Comparison of ENCODE assay signal across 8 mouse cellular contexts in the genomic region with DNA sequence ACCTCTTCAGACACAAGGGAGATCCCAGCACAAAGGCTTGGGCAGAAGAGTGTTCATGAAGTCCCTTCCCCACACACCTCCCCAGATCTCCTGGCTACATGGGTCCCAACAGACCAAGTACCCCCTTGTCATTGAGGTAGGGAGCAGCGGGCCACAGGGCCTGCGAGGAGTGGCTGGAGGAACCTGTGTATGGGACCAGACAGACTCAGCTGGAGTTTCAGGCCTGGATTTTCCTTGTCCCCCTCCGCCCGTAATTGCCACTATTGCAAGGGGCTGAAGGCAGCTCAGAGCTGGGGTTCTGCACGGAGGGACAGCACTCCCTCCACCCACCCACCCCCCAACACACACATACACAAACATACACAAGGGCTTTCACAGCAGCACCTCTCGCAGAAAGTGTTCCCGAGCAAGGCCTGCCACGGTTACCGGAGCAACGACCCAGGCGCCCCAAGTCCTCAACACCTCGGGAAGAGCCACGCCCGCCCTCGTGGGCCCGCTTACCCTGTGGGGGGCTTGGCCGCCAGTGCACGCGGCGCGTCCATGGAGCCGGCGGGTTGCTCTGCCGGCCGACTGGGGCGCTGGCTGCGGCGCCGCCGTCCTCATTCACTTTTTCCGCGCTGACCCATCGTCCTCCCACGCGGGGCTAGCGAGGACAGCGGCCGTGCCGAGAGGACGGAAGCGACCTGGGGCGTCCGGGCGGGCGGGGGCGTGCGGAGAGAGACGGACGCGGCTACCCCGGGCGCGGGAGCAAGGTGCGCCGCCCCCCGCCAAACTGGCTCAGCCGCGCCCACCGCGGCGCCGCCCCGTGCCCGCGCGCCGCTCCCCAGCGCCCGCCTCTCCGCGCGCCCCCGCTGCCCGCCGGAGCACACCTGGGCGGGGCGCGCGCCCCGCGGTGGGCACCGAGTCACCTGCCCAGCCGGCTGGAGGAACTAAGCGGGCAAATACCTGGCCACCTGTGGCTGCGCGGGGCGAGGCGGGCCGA. TPM values are rescaled to one million over a fixed set of nuclear protein-coding genes. Genes with fewer than 3 reads are reported as not detected.
DNase-seq lines count a peak whose midpoint lies in the region; ATAC-seq and TF ChIP-seq lines count a peak whose summit lies in the region.

A gene (minus strand): TSS at position 780 of the 982 bp plus-strand sequence.

- peak within 1 kb of the TSS; percentile 86 for H3K4me3 ChIP-seq in liver, adult 2 months (ENCODE audit: insufficient read depth, low read depth, low read length)
- H3K4me3 ChIP-seq in neural tube, embryonic 12.5 days = peak within 1 kb of the TSS; percentile 69

- no peak for TF ChIP-seq CTCF in liver, adult 2 months (IDR thresholded peaks at IDR 0.05; ENCODE audit: low read depth, low read length)

- H3K27ac ChIP-seq in liver, adult 2 months (replicated peaks; ENCODE audit: insufficient read depth, low read depth, low read length) = peak within 1 kb of the TSS; percentile 84
- H3K27ac ChIP-seq in neural tube, embryonic 12.5 days = no peak within 1 kb of the TSS

- under 1% methylated on average over 70 of the region's 89 CpGs for WGBS in liver, adult 2 months
- WGBS in neural tube, embryonic 12.5 days = under 1% methylated on average over 79 of the region's 89 CpGs

- ATAC-seq in neural tube, embryonic 12.5 days (ENCODE audit: low FRiP score, low read depth) = peak; percentile 66

- no peaks in the 10 kb centered on the region for H3K27me3 ChIP-seq in liver, adult 2 months (ENCODE audit: control insufficient read depth, insufficient read depth, low read length)
- H3K27me3 ChIP-seq in neural tube, embryonic 12.5 days (replicated peaks) = peaks cover 19% of the 10 kb centered on the region; the same call in 1 of the 2 replicates

- DNase-seq in adrenal gland, adult 18-20 months (ENCODE audit: low spot score in 2 of 2) = peak; percentile 22 to 31
- DNase-seq in adrenal gland, adult 8-10 months = no peak
- peak; percentile 33 for DNase-seq in brain, adult 2 months (ENCODE audit: low read depth, low spot score)
- DNase-seq in gastrocnemius, postnatal 25 days = peak; percentile 14
- peak; percentile 45 for DNase-seq in kidney, adult 11 months
- DNase-seq in liver, adult 2 months (ENCODE audit: extremely low read depth, low read depth, low spot score) = no peak
- no peak for DNase-seq in adipocyte (ENCODE audit: low spot score)

- TF ChIP-seq POLR2A in liver, adult 2 months (IDR thresholded peaks at IDR 0.05; ENCODE audit: extremely low read depth, insufficient read depth, low read length) = no peak

- peaks cover 4% of the 10 kb centered on the region for H3K4me1 ChIP-seq in liver, adult 2 months (ENCODE audit: control insufficient read depth, insufficient read depth, low read length)
- peaks cover 8% of the 10 kb centered on the region for H3K4me1 ChIP-seq in neural tube, embryonic 12.5 days

- no peaks in the 10 kb centered on the region; the same call in 1 of the 2 replicates for H3K79me2 ChIP-seq in liver, adult 2 months (ENCODE audit: control insufficient read depth, insufficient read depth, low read length)

- H3K9ac ChIP-seq in liver, adult 2 months (ENCODE audit: low read depth, low read length) = peak within 1 kb of the TSS; percentile 89
- H3K9ac ChIP-seq in neural tube, embryonic 12.5 days = peak within 1 kb of the TSS; percentile 59

- peak within 1 kb of the TSS; percentile 69 for H3K4me2 ChIP-seq in neural tube, embryonic 12.5 days (replicated peaks)

- no peaks in the 10 kb centered on the region for H3K9me3 ChIP-seq in neural tube, embryonic 12.5 days

- H3K36me3 ChIP-seq in liver, adult 2 months (ENCODE audit: control insufficient read depth, insufficient read depth, low read length) = no peaks in the 10 kb centered on the region
- no peaks in the 10 kb centered on the region for H3K36me3 ChIP-seq in neural tube, embryonic 12.5 days

RNA-seq across cellular contexts. Expression of the gene that starts here (rescaled TPM):
- 1 to 10 TPM; 2.3 to 3.5 TPM for total RNA-seq in adrenal gland, adult 18-20 months (2021)
- 1 to 10 TPM; 3.0 to 4.0 (median 3.5) TPM for total RNA-seq in adrenal gland, adult 8-10 months (2022)
- total RNA-seq in gastrocnemius, postnatal 25 days (2021) = 10 to 100 TPM; 86.7 to 90.6 TPM
- total RNA-seq in liver, adult 2 months (2014; rRNA removed) = 5.7 and 9.0 TPM in 2 replicates
- 3.4 and 4.2 TPM in 2 replicates for polyA plus RNA-seq in liver, adult 2 months (2012; rRNA removed)
- 4.8 and 6.3 TPM in 2 replicates for polyA plus RNA-seq in neural tube, embryonic 12.5 days (2016; fragmentation: Nextera tagmentation; extraction: Ambion mirVana)

Comparison
In these comparisons a context has a peak if more than half of its experiments do, and no peak if none do; other contexts are left out.
1. DNase-seq: peak in adrenal gland, adult 18-20 months (2 of 2), brain, adult 2 months (single experiment), gastrocnemius, postnatal 25 days (single experiment) and kidney, adult 11 months (single experiment); none in adrenal gland, adult 8-10 months (single experiment), liver, adult 2 months (single experiment) and adipocyte (single experiment).